In genomic region chr14:84320738-84321137, GRCm38 (mm10) we compare ENCODE assay signal across 15 mouse cellular contexts.
"Had no signal": no experiment of that assay in that cellular context is flagged by ENCODE, and none has a peak within 500 bp of the region (broad histone marks: within the 10 kb centered on the region; RNA-seq: fewer than 3 reads in every experiment).

No protein-coding gene starts in this region.

- H3K4me2 ChIP-seq: neural tube, embryonic 15.5 days; stomach, embryonic 15.5 days had no signal

- H3K4me3 ChIP-seq: neural tube, embryonic 15.5 days; stomach, embryonic 15.5 days had no signal

- H3K9ac ChIP-seq: neural tube, embryonic 15.5 days; stomach, embryonic 15.5 days had no signal

- DNase-seq: retina, postnatal 1 day; right cerebral cortex, adult 18-20 months; right cerebral cortex, postnatal 14 days; right cerebral cortex, postnatal 25 days; right cerebral cortex, postnatal 4 days; spleen, adult 18-20 months; thymus, adult 18-20 months; thymus, adult 2 months; thymus, postnatal 14 days; thymus, postnatal 25 days; thymus, postnatal 36 days; thymus, postnatal 4 days had no signal

- H3K27me3 ChIP-seq: neural tube, embryonic 15.5 days; stomach, embryonic 15.5 days had no signal

- H3K9me3 ChIP-seq: neural tube, embryonic 15.5 days; stomach, embryonic 15.5 days had no signal

- H3K27ac ChIP-seq: neural tube, embryonic 15.5 days; stomach, embryonic 15.5 days; stomach, postnatal 0 days had no signal

- H3K36me3 ChIP-seq: neural tube, embryonic 15.5 days; stomach, embryonic 15.5 days had no signal

- H3K4me1 ChIP-seq: neural tube, embryonic 15.5 days; stomach, embryonic 15.5 days had no signal
